Mouse (Mus musculus): Measurements from ENCODE around the gene Tmem240. TPM values are rescaled to one million over a fixed set of nuclear protein-coding genes. Genes with fewer than 3 reads are reported as not detected.
"Not testable (repeated sequence)": the region's sequence is repeated elsewhere in the genome, so short reads cannot be mapped to it uniquely, and the experiment has no call there.

Gene Tmem240
- total RNA-seq (2021) = 10 to 100 TPM; 44.8 to 45.2 TPM
- long read RNA-seq, full-length matches to known transcripts = 15 of 22 reads
- long read RNA-seq, partial matches to known transcripts = 2 of 22 reads
- long read RNA-seq, other reads (novel, unspliced or antisense) = 5 of 22 reads

GRCm38 (mm10) chr4:155734350-155734941, at the start of gene Tmem240:
TSS of gene Tmem240 (plus strand) at chr4:155734800.
- peak; percentile 86 to 91 for DNase-seq (ENCODE audit: low spot score in 2 of 2)

- not testable (repeated sequence) for DNase-seq (ENCODE audit: low spot score in 2 of 2)
Observed at GRCm38 (mm10) chr4:155687764-155688163, 46.8 kb upstream of the Tmem240 start.

DNA sequence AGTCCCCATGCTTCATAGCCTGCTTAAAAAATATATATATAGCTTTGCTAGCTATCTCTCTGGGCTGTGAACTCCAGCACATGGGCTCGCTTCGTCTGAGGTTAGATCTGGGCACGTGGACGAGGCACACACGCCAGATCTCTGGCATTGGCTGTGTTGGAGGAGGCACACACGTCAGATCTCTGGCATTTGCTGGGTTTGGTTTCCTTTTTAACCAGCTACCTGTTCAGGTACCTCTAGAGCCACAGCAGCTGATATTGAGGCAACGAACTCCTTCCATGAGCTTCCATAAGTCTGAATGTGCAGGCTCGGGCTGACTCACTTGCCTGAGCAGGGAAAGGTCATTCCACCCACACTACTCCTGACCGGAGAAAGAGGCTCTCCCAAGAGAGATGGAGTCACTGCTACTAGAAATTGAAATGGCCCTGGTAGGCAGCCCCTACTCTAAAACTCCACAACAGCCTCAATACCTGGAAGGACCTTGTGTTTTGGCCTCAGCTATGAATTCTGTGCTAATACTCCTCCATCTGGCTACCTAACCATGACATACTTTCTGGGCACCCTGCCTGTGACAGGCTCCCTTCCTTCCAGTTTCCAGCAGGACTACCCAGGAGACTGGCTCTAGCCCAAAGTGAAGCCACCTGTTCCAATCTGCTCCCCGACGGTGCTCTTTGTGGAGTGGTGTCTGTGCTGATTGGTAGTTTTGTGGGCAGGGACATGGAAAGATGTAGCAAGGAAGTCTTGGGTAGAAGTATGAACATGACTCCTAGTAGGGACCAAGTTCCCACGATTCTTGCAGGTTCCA, 43.8 kb upstream of the Tmem240 start:
- DNase-seq (ENCODE audit: low spot score in 2 of 2) = peak; percentile 79 to 83

GRCm38 (mm10) chr4:155692421-155692820, 42.2 kb upstream of the Tmem240 start:
- DNase-seq (ENCODE audit: low spot score in 2 of 2) = no peak

- DNase-seq (ENCODE audit: low spot score in 2 of 2) = peak; percentile 73 to 82
Observed at GRCm38 (mm10) chr4:155694111-155694481, 40.5 kb upstream of the Tmem240 start, which contains the start of gene Fndc10. TSS of gene Fndc10 (plus strand) at chr4:155694342.

DNA sequence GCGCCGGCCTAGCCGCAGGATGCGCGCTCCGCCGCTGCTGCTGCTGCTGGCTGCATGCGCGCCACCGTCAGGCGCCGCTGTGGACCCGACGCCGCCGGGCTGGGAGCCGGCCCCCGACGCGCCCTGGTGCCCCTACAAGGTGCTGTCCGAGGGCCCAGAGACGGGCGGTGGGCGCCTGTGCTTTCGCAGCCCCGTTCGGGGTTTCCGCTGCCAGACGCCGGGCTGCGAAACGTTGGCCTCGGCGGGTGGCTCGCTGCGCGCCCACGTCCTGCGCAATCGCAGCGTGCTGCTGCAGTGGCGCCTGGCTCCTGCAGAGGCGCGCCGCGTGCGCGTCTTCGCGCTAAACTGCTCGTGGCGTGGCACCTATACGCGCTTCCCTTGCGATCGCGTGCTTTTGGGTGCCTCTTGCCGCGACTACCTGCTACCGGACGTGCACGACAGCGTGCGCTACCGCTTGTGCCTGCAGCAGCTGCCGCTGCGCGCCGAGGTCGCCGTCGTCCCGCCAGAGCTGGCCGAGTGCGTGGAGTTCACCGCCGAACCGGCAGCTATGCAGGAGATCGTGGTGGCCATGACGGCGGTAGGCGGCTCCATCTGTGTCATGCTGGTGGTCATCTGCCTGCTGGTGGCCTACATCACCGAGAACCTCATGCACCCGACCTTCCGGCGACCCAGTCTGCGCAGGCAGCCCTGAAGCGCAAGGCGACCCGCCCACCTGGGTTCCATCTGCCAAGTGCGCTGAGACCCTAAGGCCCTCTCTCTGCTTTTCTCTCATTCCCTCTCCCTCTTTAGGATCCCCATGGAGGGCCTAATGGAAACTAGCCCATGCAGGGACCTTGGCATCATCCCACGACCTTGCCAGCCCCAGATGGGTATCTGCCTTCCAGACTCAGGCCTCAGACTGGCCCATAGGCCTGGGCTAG, 39.9 kb upstream of the Tmem240 start:
- peak; percentile 77 to 83 for DNase-seq (ENCODE audit: low spot score in 2 of 2)

GRCm38 (mm10) chr4:155695531-155696062, 39.0 kb upstream of the Tmem240 start:
- no peak for DNase-seq (ENCODE audit: low spot score in 2 of 2)

DNA sequence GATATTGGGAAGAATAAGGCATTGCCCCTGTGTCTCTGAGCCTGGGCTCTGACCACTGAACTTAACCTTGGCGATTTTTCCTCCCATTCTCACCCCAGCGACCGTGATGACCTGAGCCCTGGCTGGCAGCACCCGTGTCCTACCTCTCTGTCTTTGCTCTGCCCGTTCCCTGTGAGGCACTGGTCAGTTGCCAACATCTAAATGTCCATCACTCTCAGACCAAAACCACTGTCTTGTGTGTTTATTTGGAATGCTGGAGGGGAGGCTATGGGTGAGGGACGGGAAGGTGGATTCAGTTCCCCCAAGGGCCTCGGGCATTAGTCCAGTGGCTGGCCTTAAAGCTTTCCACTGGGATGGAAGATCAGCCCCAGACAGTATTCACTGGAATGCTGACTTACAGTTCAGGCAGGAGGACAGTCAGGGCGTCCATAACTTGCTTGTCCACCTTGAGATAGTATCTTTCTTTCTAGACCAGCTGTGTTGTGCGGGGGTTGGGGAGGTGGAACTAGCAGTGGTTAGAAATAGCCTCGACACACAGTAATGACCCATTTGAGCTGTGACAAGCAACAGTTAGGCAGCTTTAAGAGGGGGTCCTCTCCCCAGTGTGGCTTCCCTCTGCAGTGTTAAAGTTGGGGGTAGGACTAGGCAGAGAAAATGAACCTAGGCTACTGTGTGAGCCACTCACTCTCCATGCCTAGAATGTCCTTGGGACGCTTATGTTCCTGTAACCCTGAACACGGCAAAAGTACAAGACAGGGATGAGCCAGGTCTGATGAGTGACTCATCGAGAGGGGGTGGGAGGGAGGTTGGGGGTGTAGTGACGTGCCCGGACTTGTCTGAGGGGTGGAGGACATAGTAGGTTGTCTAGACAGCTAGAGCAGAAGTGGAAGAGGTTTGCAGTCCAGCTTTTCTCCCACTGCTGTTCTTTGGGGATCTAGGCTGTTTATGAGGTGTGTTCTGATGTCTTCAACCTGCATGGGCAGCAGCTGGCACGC, 38.0 kb upstream of the Tmem240 start:
- no peak for DNase-seq (ENCODE audit: low spot score in 2 of 2)

DNA sequence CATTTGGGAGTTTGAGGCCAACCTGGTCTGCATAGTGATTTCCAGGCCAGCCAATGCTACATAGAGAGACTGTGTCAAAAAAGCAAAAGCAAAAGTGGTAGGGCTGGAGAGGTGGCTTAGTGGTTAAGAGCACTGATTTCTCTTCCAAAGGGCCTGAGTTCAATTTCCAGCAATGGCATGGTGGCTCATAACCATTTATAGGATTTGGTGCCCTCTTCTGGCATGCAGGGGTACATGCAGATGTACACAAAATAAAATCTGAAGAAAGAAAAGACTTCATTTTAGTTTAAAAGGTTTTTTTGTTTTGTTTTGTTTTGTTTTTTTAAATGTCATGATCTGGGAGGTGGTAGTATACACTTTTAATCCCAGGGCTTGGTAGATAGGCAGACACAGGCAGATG, 34.2 kb upstream of the Tmem240 start:
- no peak for DNase-seq (ENCODE audit: low spot score in 2 of 2)

GRCm38 (mm10) chr4:155703425-155703929, 31.1 kb upstream of the Tmem240 start:
- no peak for DNase-seq (ENCODE audit: low spot score in 2 of 2)

DNA sequence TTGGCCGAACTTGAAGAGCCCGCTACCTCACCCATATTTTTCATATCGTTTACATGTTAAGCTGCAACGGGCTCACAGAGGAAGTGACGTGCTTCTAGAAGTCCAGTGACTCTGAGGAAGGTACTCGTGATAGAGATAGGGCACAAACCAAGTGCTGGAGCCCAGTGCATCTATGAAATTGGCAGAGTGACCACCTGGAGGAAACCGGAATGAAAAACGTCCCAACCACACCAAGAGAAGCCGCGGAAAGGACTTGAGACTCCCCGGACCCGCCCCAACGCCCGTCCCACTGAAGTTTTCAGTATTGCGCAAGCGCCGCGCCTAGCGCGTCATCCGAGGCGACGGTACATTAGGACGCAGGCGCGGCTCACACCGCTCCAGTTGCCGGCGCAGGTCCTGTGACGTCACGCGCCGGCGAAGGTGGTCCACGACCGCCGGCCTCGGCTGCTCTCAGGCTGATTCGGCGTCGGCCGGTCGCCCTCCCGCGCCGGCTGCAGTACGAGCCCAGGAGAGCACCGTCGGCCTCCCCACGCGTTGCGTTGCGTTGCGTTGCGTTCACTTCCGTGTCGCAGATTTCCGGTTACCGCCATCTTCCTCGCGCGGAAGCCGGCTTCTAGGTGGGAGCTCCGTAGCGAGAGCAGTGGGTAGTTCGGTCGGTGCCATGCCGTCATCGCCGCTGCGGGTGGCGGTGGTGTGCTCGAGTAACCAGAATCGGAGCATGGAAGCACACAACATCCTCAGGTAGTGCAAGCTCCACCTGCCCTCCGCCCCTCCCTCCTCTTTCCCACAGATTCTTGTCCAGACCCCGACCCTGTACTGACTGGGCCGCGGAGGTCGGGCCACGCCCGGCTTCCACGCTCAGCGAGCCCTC, 29.6 kb upstream of the Tmem240 start, which contains the start of gene Ssu72:
Gene Ssu72 (plus strand): TSS at position 80 of the 871 bp plus-strand sequence.
- peak; percentile 94 to 95 for DNase-seq (ENCODE audit: low spot score in 2 of 2)

DNA sequence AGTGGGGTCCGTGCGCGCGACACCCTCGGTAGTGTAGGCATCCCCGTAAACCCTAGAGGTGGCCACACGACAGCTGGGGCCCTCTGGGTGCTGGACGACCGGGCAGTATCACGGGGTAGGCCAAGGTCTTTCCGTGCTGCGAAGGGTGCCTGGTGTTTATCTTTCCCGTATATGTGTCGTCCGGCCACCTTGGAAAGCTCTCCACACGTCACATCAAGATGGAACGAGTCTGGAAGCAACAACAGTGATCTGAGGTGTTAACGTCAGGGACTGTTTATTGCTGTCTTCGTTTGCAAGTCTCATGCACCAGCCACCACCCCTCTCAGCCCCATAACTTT, 29.0 kb upstream of the Tmem240 start:
- no peak for DNase-seq (ENCODE audit: low spot score in 2 of 2)

DNA sequence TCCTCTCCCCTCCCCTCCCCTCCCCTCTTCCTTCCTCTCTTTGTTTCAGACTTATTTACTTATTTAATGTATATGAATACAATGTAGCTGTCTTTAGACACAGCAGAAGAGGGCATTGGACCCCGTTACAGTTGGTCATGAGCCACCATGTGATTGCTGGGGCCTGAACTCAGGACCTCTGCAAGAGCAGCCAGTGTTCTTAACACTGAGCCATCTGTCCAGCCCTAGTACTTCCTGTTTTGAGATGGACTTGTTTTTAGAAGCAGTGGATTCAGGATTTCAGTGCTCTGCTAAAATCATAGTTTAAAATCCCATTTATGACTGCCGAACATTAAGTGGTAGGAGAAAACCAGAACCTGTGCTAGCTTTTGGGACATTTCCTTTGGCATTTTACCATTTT, 26.0 kb upstream of the Tmem240 start:
- DNase-seq (ENCODE audit: low spot score in 2 of 2) = no peak

GRCm38 (mm10) chr4:155708988-155709387, 25.6 kb upstream of the Tmem240 start:
- DNase-seq (ENCODE audit: low spot score in 2 of 2) = no peak

DNA sequence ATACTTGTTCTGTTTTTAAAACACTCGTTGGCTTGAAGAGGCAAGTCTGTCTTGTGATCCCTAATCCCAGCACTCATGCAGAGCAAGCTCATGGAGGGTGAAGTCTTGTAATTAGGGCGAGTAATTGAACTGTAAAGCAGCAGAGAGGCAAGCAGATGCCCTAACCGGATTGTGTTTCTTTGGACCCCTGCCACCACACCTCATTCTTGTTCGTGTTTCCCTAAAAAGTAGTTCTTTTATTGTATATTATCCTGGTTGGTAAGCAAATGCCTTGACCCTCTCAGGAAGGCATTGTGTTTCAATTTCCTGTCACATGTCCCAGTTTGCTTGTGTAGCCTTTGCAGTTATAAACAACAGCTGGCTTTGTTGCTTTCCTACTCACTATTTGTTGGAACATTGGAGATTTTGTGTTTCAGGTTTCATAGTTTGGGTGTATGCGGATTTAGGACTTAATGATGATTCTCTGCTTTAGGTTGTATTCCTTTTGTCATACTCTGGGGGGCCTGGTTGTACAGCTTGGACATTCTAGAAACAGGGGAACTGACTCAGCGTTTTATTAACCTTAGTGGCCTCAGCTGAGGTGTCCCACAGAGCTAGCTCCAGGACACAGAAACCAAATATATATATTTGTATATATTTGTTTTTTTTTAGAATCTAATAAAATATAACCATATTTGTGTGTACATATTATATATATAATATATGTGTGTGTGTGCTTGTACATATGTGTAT, 23.9 kb upstream of the Tmem240 start:
- DNase-seq (ENCODE audit: low spot score in 2 of 2) = no peak

GRCm38 (mm10) chr4:155721668-155722083, 12.9 kb upstream of the Tmem240 start:
- DNase-seq (ENCODE audit: low spot score in 2 of 2) = no peak

DNA sequence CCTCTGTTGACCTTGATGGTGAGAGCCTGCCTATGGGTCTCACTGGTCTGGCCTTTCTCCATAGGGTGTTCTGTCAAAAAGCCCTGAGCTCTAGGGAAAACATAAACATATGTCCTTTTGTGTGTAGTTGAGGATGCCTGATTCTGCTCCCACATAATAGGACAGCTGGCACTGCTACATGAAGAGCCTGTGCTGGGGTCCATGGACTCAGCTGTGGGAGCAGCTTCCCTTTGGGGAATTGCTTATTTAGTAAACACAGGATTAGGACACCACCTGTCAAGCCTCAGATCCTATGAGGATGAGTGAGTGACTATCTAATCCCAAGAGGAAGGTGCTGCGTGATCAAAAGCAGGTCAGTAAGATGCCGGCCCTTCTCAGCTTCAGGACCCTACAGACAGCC, 6.6 kb upstream of the Tmem240 start:
- DNase-seq (ENCODE audit: low spot score in 2 of 2) = no peak

DNA sequence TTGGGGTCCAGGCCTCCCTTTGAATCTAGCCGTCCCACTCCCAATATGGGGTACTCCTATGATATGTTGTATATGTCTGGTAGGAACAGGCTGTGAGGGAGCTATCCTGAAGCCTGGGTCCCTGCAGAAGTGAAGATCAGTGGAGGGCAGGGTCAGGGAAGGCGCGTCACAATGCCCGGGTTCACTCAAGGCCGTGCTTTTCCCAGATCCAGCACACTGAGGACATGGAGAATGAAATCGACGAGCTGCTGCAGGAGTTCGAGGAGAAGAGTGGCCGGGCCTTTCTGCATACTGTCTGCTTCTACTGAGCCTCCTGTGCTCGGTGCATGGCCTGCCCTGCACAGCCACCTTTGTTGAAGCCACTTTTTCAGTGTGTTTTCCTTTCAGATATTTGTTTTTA, 1.3 kb upstream of the Tmem240 start:
- no peak for DNase-seq (ENCODE audit: low spot score in 2 of 2)

Data from layer of hippocampus, postnatal 10 days (tissue).